Mouse (Mus musculus) heart, embryonic 16.5 days (tissue): Measurements from ENCODE around the gene Epha8. TPM values are rescaled to one million over a fixed set of nuclear protein-coding genes. Genes with fewer than 3 reads are reported as not detected.
A peak's percentile ranks its signal among the peaks of the same experiment; 100 is the strongest.

Experiments
- ATAC-seq: fragments of 200-750 bp; cut with Nextera tagmentation; replicated peaks from 2 replicates; pipeline ENCODE4 v1.8.0; 2017; ENCODE audit warnings: moderate number of reproducible peaks; ENCODE audit not compliant: insufficient read depth, low FRiP score; ENCODE audit errors: extremely low read depth
- H3K27ac ChIP-seq: fragments of 300-500 bp; sonication (generic); 2 replicates; pipeline ENCODE4 v1.5.1; 2014; ENCODE audit warnings: mild to moderate bottlenecking, low read length, control low read depth, moderate library complexity
- H3K27me3 ChIP-seq: fragments of 300-500 bp; sonication (generic); 2 replicates; pipeline ENCODE4 v1.6.1; 2014; ENCODE audit warnings: low read length, mixed read lengths; ENCODE audit not compliant: control insufficient read depth, insufficient read depth
- H3K36me3 ChIP-seq: fragments of 300-500 bp; sonication (generic); 2 replicates; pipeline ENCODE4 v1.6.1; 2014; ENCODE audit not compliant: control insufficient read depth, insufficient read depth
- H3K4me1 ChIP-seq: fragments of 300-500 bp; sonication (generic); 2 replicates; pipeline ENCODE4 v1.6.1; 2014; ENCODE audit warnings: low read length, mixed read lengths; ENCODE audit not compliant: control insufficient read depth, insufficient read depth
- H3K4me2 ChIP-seq: fragments of 300-500 bp; sonication (generic); 2 replicates; pipeline ENCODE4 v1.6.1; 2014; ENCODE audit warnings: low read depth, mild to moderate bottlenecking, control low read depth, low read length
- H3K4me3 ChIP-seq: fragments of 300-500 bp; sonication (generic); 2 replicates; pipeline ENCODE4 v1.5.1; 2014; ENCODE audit warnings: mild to moderate bottlenecking, control low read depth, low read length
- H3K9ac ChIP-seq: fragments of 300-500 bp; sonication (generic); 2 replicates; pipeline ENCODE4 v1.6.1; 2014; ENCODE audit warnings: low read length, control low read depth
- H3K9me3 ChIP-seq: fragments of 300-500 bp; sonication (generic); replicated peaks from 2 replicates; pipeline ENCODE4 v1.6.1; 2016; ENCODE audit warnings: low read length; ENCODE audit not compliant: control insufficient read depth
- WGBS: fragments of 180-500 bp; shearing (Covaris S2); extraction: QIAGEN DNeasy Blood & Tissue Kit; methylation state at CpG from one replicate; pipeline ENCODE4 v1.1.7; 2014; 5-methylcytosine and 5-hydroxymethylcytosine counted together
- polyA plus RNA-seq: library from polyadenylated mRNA; unstranded; fragments of >200 nt; fragmentation: Nextera tagmentation; extraction: Ambion mirVana; gene quantifications from 2 replicates; pipeline ENCODE4 v1.2.1, GENCODE M21; 2015

Epha8 gene
- polyA plus RNA-seq, 1 experiment from 2014 or later = not detected

DNA sequence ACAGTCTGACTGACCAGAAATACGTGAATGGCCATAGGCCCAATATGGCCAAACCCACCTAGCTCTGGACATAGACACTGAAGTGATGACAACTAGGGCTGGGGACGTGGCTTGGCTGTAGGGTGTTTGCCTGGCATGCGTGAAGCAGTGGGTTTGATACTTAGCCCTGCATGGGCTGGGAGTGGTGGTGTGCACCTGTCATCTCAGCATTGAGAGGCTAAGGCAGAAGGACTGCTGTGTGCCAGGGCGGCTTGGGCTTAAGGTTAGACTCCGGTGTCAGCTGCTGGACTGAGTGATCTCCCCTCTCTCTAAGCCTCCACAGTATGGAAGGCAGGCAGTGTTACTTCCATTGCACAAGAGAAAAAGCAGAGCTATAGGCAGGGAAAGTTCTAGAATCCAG is 18.7 kb downstream of the Epha8 start:
- Histone ChIP-seq H3K9me3 (no peaks in the 10 kb centered on the region), H3K4me2 (no peak overlapping the region), H3K9ac (no peak overlapping the region), H3K4me1 (no peaks in the 10 kb centered on the region), H3K27ac (no peak overlapping the region), H3K27me3 (peaks cover 56% of the 10 kb centered on the region), H3K36me3 (no peaks in the 10 kb centered on the region), H3K4me3 (no peak overlapping the region)
- 72% methylated on average over 5 of the region's 5 CpGs for WGBS
- no peak for ATAC-seq

DNA sequence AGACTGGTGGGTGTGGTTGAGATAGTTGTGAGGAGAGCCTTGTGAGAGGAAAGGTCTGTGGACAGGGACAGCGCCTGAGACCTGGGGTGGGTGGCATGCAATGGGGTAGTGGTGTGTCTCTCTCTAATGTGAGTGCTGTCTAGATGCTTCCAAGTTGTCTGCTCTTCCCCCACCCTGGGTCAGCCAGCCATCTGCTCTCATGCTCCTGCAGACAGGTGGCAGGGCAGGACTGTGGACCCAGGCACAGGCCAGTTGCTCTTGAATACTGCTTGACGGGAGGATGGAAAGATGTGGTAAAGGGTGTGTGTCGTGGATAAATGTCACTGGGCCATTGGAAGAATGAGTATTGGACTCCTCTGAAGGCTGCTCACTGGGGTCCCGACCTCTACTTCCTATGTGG is 19.3 kb downstream of the Epha8 start:
- no peak for ATAC-seq

DNA sequence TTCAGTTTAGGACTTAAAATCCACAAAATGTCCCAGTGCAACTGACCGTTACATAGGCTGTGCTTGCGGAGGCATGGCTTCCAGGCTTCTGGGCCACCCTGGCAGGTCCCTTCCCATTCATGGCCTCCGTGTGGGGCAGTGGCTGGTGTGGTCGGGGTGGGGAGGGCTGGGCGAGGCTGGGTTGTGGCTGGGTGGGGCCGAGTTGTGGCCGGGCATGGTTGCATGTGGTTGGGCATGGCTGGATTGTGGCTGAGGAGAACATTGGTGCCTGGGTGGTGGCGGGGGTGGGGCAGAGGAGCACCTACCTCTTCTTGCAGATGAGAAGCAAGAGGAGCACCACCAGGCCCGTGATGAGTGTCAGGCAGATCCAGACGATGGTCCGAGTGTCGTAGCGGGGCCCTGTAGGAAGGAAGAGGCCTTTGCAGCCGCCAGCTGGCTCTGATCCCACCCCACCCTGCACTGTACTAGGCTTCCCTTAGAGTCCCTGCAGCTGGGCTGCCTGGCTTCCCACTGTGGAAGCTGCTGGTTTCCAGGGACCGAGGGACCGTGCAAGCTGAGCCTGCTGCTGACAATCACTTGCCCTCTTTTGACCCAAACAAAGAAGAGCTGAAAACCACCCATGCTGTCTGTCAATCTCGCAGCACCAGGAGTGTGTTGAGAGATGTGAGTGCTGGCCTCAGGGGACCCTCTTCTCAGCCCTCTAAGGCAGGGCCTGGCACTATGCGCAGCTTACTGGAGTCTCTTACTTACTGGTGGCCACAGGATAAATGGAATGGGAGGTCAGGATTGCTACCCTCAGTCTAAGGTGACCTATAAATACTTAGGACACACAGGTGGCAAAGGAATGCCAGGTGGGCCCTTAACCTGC is 21.6 kb downstream of the Epha8 start:
- H3K36me3 ChIP-seq = no peaks in the 10 kb centered on the region
- H3K4me1 ChIP-seq = no peaks in the 10 kb centered on the region
- WGBS = 34% methylated on average over 18 of the region's 18 CpGs
- peaks cover 54% of the 10 kb centered on the region for H3K27me3 ChIP-seq
- H3K27ac ChIP-seq = no peak overlapping the region
- H3K4me3 ChIP-seq = no peak overlapping the region
- no peaks in the 10 kb centered on the region for H3K9me3 ChIP-seq
- H3K9ac ChIP-seq = no peak overlapping the region
- peak; percentile 49; the same call in 1 of the 2 replicates for ATAC-seq
- no peak overlapping the region for H3K4me2 ChIP-seq

More for the DNA sequence above, 19.3 kb downstream of the Epha8 start:
- 69% methylated on average over 4 of the region's 4 CpGs for WGBS
- Histone ChIP-seq H3K27me3 (peaks cover 58% of the 10 kb centered on the region), H3K9ac (no peak overlapping the region), H3K4me1 (no peaks in the 10 kb centered on the region), H3K27ac (no peak overlapping the region), H3K4me3 (no peak overlapping the region), H3K4me2 (no peak overlapping the region), H3K9me3 (no peaks in the 10 kb centered on the region), H3K36me3 (no peaks in the 10 kb centered on the region)

DNA sequence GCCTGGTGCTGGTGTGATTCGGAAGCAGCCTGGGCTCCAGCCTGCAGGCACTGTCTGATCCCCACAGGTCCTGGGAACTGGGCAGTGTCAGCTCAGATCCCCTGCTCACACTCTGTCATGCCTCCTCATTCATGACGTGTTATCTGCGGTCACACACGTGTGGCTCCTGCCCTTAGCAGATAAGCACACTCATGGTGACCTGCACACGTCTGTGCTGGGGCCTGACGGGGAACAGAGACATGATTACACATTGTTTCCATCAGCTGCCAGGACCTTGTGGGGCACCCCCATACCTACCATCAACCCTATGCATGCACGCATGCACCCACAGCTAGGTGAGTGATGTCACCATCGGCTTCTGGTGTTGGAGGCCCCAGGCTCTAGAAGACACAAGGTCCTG is 26.1 kb downstream of the Epha8 start:
- ATAC-seq = no peak
- no peak overlapping the region for H3K4me3 ChIP-seq
- 60% methylated on average over 8 of the region's 8 CpGs for WGBS

DNA sequence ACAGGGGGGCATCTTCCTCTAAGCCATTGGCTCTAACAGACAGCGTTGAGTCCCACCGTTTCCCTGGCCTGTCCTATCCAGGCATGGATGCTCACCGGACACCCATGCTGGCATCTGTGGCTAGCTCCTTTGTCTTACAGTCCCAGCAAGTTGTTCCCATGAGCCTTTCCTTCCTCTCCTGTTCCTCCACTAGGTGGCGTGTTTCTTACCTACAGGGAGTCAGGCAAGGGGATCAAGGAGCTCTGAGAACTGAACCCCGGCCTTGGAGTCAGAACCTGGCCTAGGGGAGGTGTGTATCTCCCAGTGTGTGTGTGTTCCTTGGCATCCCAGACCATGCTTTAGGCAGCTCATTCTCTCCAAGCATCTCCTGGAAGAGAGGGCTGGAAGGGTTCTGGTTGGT is 27.7 kb downstream of the Epha8 start:
- 6% methylated on average over 5 of the region's 5 CpGs for WGBS
- Histone ChIP-seq H3K4me2 (no peak overlapping the region), H3K27me3 (peaks cover 52% of the 10 kb centered on the region), H3K4me3 (no peak overlapping the region), H3K36me3 (no peaks in the 10 kb centered on the region), H3K9ac (no peak overlapping the region), H3K4me1 (no peaks in the 10 kb centered on the region), H3K9me3 (no peaks in the 10 kb centered on the region), H3K27ac (no peak overlapping the region)
- ATAC-seq = no peak

More for the DNA sequence above, 26.1 kb downstream of the Epha8 start:
- Histone ChIP-seq H3K9me3 (no peaks in the 10 kb centered on the region), H3K27me3 (peaks cover 46% of the 10 kb centered on the region), H3K36me3 (no peaks in the 10 kb centered on the region), H3K4me2 (no peak overlapping the region), H3K9ac (no peak overlapping the region), H3K27ac (no peak overlapping the region), H3K4me1 (no peaks in the 10 kb centered on the region)

DNA sequence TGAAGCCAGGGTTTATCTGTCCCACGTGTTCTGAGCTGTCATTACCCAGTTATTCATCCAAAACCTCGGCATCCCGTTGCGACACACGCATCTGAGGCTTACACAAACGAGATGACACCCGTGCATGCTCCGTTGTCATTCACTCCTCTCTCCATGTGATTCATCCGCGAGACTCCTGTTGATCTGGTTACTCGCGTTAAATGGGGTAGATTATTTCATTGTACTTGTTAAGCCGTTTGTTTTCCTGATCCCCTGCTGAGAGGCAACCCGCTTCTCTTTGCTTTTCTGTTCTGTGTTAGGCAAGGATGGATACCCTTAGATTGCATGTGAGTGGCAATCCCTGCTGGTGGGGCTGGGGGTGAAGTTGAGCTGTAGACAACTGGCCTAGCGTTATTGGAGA is 30.8 kb downstream of the Epha8 start:
- H3K4me3 ChIP-seq = no peak overlapping the region
- H3K9me3 ChIP-seq = no peaks in the 10 kb centered on the region
- WGBS = 18% methylated on average over 15 of the region's 15 CpGs
- H3K27me3 ChIP-seq = peaks cover 41% of the 10 kb centered on the region
- H3K27ac ChIP-seq = no peak overlapping the region
- H3K4me2 ChIP-seq = no peak overlapping the region
- no peak for ATAC-seq
- no peaks in the 10 kb centered on the region for H3K36me3 ChIP-seq
- H3K4me1 ChIP-seq = no peaks in the 10 kb centered on the region
- H3K9ac ChIP-seq = no peak overlapping the region

DNA sequence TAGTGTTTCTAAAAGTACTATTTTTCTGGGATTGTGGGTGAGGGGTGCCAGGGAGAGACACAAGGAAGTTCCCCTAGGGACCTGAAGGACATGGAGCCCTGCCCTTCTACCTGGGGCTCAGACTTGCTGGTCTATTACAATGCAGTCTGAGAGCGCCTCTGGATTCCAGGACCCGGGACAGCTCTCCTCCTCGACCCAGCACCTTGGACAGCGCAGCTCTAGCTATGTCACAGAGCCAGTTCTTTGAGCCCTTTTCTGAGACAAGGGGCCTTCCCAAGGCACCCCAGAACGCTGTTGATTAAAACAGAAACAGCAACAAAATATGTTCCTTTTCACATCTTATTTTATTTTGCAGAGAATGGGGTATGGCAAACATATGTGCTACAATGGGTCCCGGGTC is 32.1 kb downstream of the Epha8 start:
- WGBS = 4% methylated on average over 6 of the region's 6 CpGs
- H3K4me3 ChIP-seq = no peak overlapping the region
- no peak overlapping the region for H3K27ac ChIP-seq
- H3K4me2 ChIP-seq = no peak overlapping the region
- H3K9ac ChIP-seq = no peak overlapping the region
- ATAC-seq = no peak
- peaks cover 34% of the 10 kb centered on the region for H3K27me3 ChIP-seq
- no peaks in the 10 kb centered on the region for H3K36me3 ChIP-seq
- no peaks in the 10 kb centered on the region for H3K9me3 ChIP-seq
- H3K4me1 ChIP-seq = no peaks in the 10 kb centered on the region

DNA sequence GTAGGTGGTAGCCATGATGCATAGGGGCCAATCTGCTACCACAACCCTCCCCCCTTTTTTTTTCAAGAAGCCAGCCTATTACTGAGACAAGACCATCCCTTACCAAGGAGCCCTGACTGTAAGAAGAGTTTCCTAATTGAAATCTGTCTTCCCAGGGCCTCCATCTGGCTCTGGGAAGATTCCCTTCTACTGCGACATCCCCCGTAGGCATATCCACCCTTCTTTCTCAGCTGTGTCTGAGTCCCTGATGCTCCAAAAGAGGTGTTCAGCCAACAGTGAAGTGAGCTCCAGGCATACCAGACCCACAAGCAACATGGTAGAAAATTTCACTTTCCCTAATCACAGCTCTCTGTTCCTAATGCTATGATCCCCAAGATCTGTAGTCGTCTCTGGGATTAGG is 37.1 kb downstream of the Epha8 start:
- no peak overlapping the region for H3K27ac ChIP-seq
- 71% methylated on average over 3 of the region's 3 CpGs for WGBS
- ATAC-seq = no peak
- no peak overlapping the region for H3K4me2 ChIP-seq
- no peaks in the 10 kb centered on the region for H3K36me3 ChIP-seq
- no peaks in the 10 kb centered on the region for H3K9me3 ChIP-seq
- no peak overlapping the region for H3K4me3 ChIP-seq
- H3K27me3 ChIP-seq = peaks cover 4% of the 10 kb centered on the region
- H3K4me1 ChIP-seq = no peaks in the 10 kb centered on the region
- no peak overlapping the region for H3K9ac ChIP-seq

DNA sequence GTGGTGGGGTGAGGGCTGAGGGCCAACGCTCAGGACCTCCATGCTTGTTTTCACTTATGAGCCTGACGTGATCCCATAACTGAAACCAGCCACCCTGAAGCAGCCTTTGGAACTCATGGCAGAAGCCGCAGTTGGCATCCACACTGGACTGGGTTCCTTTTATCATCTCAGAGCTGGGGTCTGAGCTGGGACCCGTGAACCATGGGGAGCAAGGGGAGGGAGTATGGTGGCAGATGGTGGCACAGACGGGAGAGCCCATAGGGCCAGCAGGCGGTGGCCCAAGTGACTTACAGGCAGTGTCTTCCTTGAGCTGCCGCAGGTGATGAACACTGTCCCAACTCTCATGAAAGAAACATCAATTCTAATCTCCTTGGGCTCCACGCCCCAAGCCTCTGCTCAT is 37.8 kb downstream of the Epha8 start:
- H3K9ac ChIP-seq = no peak overlapping the region
- H3K9me3 ChIP-seq = no peaks in the 10 kb centered on the region
- H3K36me3 ChIP-seq = no peaks in the 10 kb centered on the region
- H3K27ac ChIP-seq = no peak overlapping the region
- WGBS = 78% methylated on average over 8 of the region's 8 CpGs
- no peaks in the 10 kb centered on the region for H3K4me1 ChIP-seq
- H3K4me2 ChIP-seq = no peak overlapping the region
- H3K27me3 ChIP-seq = peaks cover 4% of the 10 kb centered on the region
- ATAC-seq = no peak
- no peak overlapping the region for H3K4me3 ChIP-seq
